Mouse (Mus musculus): ENCODE data around the gene Fam120a. TPM values are rescaled to one million over a fixed set of nuclear protein-coding genes. Genes with fewer than 3 reads are reported as not detected.

The Fam120a gene
- polyA plus RNA-seq, 1 experiment from 2014 or later = 13.3 TPM

- peak overlapping the region; percentile 70 for H3K27ac ChIP-seq (ENCODE audit: low read depth)
- no peak overlapping the region for H3K4me3 ChIP-seq (ENCODE audit: low read depth, low read length)
- H3K27me3 ChIP-seq (ENCODE audit: insufficient read depth, low read length) = no peaks in the 10 kb centered on the region
- peaks cover 22% of the 10 kb centered on the region for H3K4me1 ChIP-seq (ENCODE audit: insufficient read depth)
- 36% methylated on average over 5 of the region's 5 CpGs for WGBS (ENCODE audit: insufficient replicate concordance)
- H3K9me3 ChIP-seq (ENCODE audit: low read length) = no peaks in the 10 kb centered on the region
- no peak overlapping the region for H3K9ac ChIP-seq (replicated peaks)
- 0 out of 2 replicates have a peak overlapping the region, but pooled peaks have one; percentile 18 for H3K4me2 ChIP-seq (ENCODE audit: low read depth, low read length)
- peak; percentile 74 for DNase-seq
- no peaks in the 10 kb centered on the region for H3K36me3 ChIP-seq (replicated peaks; ENCODE audit: insufficient read depth, low read length)
- TF ChIP-seq EP300 (IDR thresholded peaks at IDR 0.05; ENCODE audit: low read depth) (no peak), CTCF (IDR thresholded peaks at IDR 0.05; ENCODE audit: low read depth) (no peak)
- no peak for ATAC-seq
Observed at GRCm38 (mm10) chr13:48971033-48971432, 3.2 kb upstream of the Fam120a start.

- ATAC-seq (no peak), DNase-seq (no peak)
- no peak for TF ChIP-seq EP300 (IDR thresholded peaks at IDR 0.05; ENCODE audit: low read depth)
- no peak for TF ChIP-seq CTCF (IDR thresholded peaks at IDR 0.05; ENCODE audit: low read depth)
- Histone ChIP-seq H3K4me2 (ENCODE audit: low read depth, low read length) (no peak overlapping the region), H3K36me3 (replicated peaks; ENCODE audit: insufficient read depth, low read length) (no peaks in the 10 kb centered on the region), H3K4me1 (ENCODE audit: insufficient read depth) (peaks cover 27% of the 10 kb centered on the region), H3K27ac (ENCODE audit: low read depth) (peak overlapping the region; percentile 70), H3K27me3 (ENCODE audit: insufficient read depth, low read length) (no peaks in the 10 kb centered on the region), H3K4me3 (ENCODE audit: low read depth, low read length) (no peak overlapping the region), H3K9ac (replicated peaks) (no peak overlapping the region), H3K9me3 (ENCODE audit: low read length) (no peaks in the 10 kb centered on the region)
- WGBS (ENCODE audit: insufficient replicate concordance) = 80% methylated on average over 13 of the region's 13 CpGs
Observed at GRCm38 (mm10) chr13:48970566-48970965, 2.7 kb upstream of the Fam120a start.

GRCm38 (mm10) chr13:48968750-48969088 lies 902 bp upstream of the Fam120a start:
- 9% methylated on average over 7 of the region's 7 CpGs for WGBS (ENCODE audit: insufficient replicate concordance)
- H3K4me1 ChIP-seq (ENCODE audit: insufficient read depth) = peaks cover 43% of the 10 kb centered on the region
- H3K36me3 ChIP-seq (replicated peaks; ENCODE audit: insufficient read depth, low read length) = 0 out of 2 replicates have a peak, but pooled peaks cover 3% of the 10 kb centered on the region
- no peaks in the 10 kb centered on the region for H3K9me3 ChIP-seq (ENCODE audit: low read length)
- H3K9ac ChIP-seq (replicated peaks) = peak overlapping the region; percentile 98
- H3K4me2 ChIP-seq (ENCODE audit: low read depth, low read length) = peak overlapping the region; percentile 89
- peak overlapping the region; percentile 70 for H3K4me3 ChIP-seq (ENCODE audit: low read depth, low read length)
- H3K27ac ChIP-seq (ENCODE audit: low read depth) = peak overlapping the region; percentile 96
- DNase-seq = no peak
- no peak for ATAC-seq
- H3K27me3 ChIP-seq (ENCODE audit: insufficient read depth, low read length) = no peaks in the 10 kb centered on the region
- no peak for TF ChIP-seq EP300 (IDR thresholded peaks at IDR 0.05; ENCODE audit: low read depth)
- TF ChIP-seq CTCF (IDR thresholded peaks at IDR 0.05; ENCODE audit: low read depth) = no peak

GRCm38 (mm10) chr13:48966851-48967821 lies 681 bp downstream of the Fam120a start:
- Histone ChIP-seq H3K36me3 (replicated peaks; ENCODE audit: insufficient read depth, low read length) (0 out of 2 replicates have a peak, but pooled peaks cover 3% of the 10 kb centered on the region), H3K9ac (replicated peaks) (peak overlapping the region; percentile 98), H3K4me2 (ENCODE audit: low read depth, low read length) (peak overlapping the region; percentile 89), H3K4me1 (ENCODE audit: insufficient read depth) (peaks cover 54% of the 10 kb centered on the region), H3K9me3 (ENCODE audit: low read length) (no peaks in the 10 kb centered on the region), H3K27me3 (ENCODE audit: insufficient read depth, low read length) (no peaks in the 10 kb centered on the region), H3K27ac (ENCODE audit: low read depth) (peak overlapping the region; percentile 96), H3K4me3 (ENCODE audit: low read depth, low read length) (peak overlapping the region; percentile 70)
- TF ChIP-seq CTCF (IDR thresholded peaks at IDR 0.05; ENCODE audit: low read depth) (no peak), EP300 (IDR thresholded peaks at IDR 0.05; ENCODE audit: low read depth) (no peak)
- ATAC-seq (peak; percentile 6; the same call in 1 of the 2 replicates), DNase-seq (peak; percentile 69)
- under 1% methylated on average over 56 of the region's 58 CpGs for WGBS (ENCODE audit: insufficient replicate concordance)

GRCm38 (mm10) chr13:48965559-48966525 lies 2.0 kb downstream of the Fam120a start:
- Histone ChIP-seq H3K4me3 (ENCODE audit: low read depth, low read length) (peak overlapping the region; percentile 70), H3K4me1 (ENCODE audit: insufficient read depth) (peaks cover 56% of the 10 kb centered on the region), H3K27me3 (ENCODE audit: insufficient read depth, low read length) (no peaks in the 10 kb centered on the region), H3K4me2 (ENCODE audit: low read depth, low read length) (peak overlapping the region; percentile 89), H3K27ac (ENCODE audit: low read depth) (peak overlapping the region; percentile 96), H3K9ac (replicated peaks) (peak overlapping the region; percentile 98), H3K36me3 (replicated peaks; ENCODE audit: insufficient read depth, low read length) (0 out of 2 replicates have a peak, but pooled peaks cover 3% of the 10 kb centered on the region), H3K9me3 (ENCODE audit: low read length) (no peaks in the 10 kb centered on the region)
- 4% methylated on average over 7 of the region's 7 CpGs for WGBS (ENCODE audit: insufficient replicate concordance)
- TF ChIP-seq CTCF (IDR thresholded peaks at IDR 0.05; ENCODE audit: low read depth) (peak; percentile 47), EP300 (IDR thresholded peaks at IDR 0.05; ENCODE audit: low read depth) (no peak)
- peak; percentile 72 for DNase-seq
- ATAC-seq = peak; percentile 4; the same call in 1 of the 2 replicates
